Mouse (Mus musculus): ENCODE data around the gene Sh3rf3. TPM values are rescaled to one million over a fixed set of nuclear protein-coding genes. Genes with fewer than 3 reads are reported as not detected.

Sh3rf3 gene
- polyA plus RNA-seq, 1 experiment from 2014 or later: 1.7 TPM

DNA sequence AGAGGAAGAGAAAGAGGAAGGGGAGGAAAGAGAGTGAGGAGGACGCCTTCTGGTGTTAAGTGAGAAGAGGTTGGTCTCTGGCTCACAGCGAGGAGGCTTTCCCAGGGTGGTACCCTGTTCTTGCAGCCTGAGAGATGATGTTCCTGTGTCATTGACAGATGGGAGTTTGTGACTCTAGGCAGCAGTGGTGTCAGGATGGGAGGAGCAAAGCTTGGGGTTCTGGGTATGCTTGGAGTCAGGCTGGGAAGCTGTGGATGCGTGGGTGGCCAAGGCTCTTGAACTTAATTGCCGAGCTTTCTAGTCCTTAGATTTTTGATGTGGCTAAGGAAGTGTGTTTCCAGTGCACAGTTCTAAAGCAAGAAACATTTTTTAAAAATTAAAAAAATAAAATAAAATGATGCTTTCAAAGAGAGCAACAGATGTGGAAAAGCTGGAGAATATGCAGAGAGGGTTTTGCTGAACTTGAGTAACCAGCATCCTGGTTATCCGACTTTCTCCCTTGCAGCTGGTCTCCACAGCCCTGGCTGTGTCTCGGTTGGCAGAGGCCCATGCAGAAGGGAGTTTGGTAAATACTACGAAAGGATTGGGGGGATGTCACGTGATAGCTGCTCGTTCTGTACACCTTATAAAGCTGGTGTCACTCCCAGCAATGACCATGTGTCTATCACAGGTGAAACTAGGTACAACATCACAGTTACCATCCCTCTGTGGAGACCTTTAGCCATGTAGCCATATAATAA lies 130.7 kb downstream of the Sh3rf3 start:
- TF ChIP-seq CTCF (IDR thresholded peaks at IDR 0.05): no peak
- ATAC-seq (no peak), DNase-seq (ENCODE audit: low read depth, low spot score) (no peak)
- peaks cover 38% of the 10 kb centered on the region for H3K27me3 ChIP-seq
- CTCF ChIA-PET: interaction anchor here (1.6 kb wide), 1 partner anchor 16 kb away, joined by 3 read pairs; no protein-coding TSS in a partner anchor
- in situ Hi-C loops (cut with MboI; ENCODE audit: low pct_unique_long_range_greater_than_20kb): no loop called here
- POLR2A ChIA-PET: no interaction called here

DNA sequence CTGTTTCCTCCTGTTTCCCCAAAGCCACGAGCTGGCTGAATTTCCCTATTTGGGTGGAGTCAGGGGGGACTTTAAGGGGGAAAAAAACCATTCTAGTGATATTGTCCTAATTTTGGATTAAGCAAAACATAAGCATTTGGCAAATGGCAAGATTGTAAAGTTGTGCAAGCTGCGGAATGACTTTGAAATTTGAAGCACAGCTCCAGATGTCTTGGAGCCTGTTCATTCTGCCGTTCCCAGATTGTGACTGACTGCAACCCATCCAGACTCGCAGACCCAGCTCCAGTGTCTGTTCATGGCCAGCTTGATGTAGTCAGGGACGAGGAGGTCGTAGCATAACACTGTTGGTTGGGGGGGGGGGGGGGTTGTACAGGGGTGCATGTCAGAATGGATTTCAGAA lies 131.8 kb downstream of the Sh3rf3 start:
- no peak for TF ChIP-seq CTCF (IDR thresholded peaks at IDR 0.05)
- ATAC-seq (no peak), DNase-seq (ENCODE audit: low read depth, low spot score) (no peak)
- ChIA-PET POLR2A (no interaction called here), CTCF (no interaction called here)
- H3K27me3 ChIP-seq: peaks cover 43% of the 10 kb centered on the region
- in situ Hi-C loops (cut with MboI; ENCODE audit: low pct_unique_long_range_greater_than_20kb): no loop called here

DNA sequence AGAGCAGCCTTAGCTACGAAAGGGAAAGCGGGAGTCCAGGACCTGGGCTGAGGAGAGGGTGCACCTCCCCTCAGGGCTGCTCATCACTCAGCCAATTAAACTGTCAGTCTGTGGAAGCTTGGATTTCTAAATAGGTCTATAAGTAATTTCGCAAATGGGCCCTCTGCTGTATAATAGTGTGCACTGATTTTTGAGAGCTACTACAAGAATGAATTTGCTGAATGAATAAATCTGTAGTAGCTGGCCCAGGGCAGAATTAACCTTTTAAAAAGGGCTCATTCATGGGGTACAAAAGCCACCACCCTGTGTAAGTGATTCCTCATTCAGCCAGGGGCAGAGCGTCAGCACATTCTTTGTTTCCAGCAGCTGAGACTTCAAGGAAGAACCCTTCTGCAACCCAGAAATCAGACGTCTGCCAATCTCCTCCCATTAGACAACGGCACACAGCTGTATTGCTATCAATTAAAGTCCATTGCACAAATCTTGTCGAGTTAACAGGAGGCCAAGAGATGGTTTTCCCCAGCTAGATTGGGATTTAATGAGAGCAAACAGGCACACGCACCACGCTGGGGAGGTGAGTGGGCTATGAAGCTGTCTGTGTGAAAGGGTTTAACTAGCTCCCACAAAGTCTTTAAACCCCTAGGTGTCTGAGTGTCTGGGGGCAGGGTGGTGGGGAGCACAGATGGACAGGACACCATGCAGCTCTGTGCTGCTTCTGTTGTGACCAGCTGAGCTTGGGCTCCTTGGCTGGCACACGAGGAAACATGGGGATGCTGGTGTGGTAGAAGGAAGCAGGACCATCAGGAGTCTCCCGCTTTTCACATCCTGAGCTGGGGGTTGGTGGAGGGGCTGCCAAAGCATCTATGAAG lies 136.8 kb downstream of the Sh3rf3 start:
- ATAC-seq: no peak
- no peak for TF ChIP-seq CTCF (IDR thresholded peaks at IDR 0.05)
- in situ Hi-C loops (cut with MboI; ENCODE audit: low pct_unique_long_range_greater_than_20kb): no loop called here
- H3K27me3 ChIP-seq: peaks cover 38% of the 10 kb centered on the region
- POLR2A ChIA-PET: interaction anchor here (0.6 kb wide), 1 partner anchor 12 kb away, joined by 3 read pairs; no protein-coding TSS in a partner anchor
- DNase-seq (ENCODE audit: low read depth, low spot score): no peak
- CTCF ChIA-PET: interaction anchor here (0.6 to 2.6 kb wide), 3 partner anchors 9 to 10 kb away, joined by 3 to 6 read pairs (median 3); no protein-coding TSS in a partner anchor

DNA sequence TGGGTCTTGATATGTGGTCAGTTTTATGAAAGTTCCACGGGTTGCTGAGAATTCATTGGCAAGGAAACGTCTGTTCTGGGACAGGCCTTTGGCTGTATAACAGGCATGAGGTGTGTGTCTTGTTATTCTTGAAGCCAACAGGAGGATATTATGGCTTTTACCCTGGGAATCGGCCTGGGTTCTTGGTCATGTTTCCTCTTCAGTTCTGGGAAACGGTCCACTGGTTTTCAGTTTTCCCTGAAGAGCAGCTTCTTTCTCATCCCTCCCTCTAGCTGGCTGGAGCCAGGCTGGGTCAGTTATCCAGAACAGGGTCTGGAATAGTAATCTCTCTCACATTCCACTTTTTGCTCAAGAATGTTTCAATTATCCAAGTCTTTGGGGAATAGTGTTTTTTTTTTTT lies 147.0 kb downstream of the Sh3rf3 start:
- DNase-seq (ENCODE audit: low read depth, low spot score): no peak
- no peak for TF ChIP-seq CTCF (IDR thresholded peaks at IDR 0.05)
- no peak for ATAC-seq
- ChIA-PET POLR2A (no interaction called here), CTCF (interaction anchor here (1.0 kb wide), 1 partner anchor 10 kb away, joined by 3 read pairs; no protein-coding TSS in a partner anchor)
- in situ Hi-C loops (cut with MboI; ENCODE audit: low pct_unique_long_range_greater_than_20kb): no loop called here
- H3K27me3 ChIP-seq: peaks cover 12% of the 10 kb centered on the region

DNA sequence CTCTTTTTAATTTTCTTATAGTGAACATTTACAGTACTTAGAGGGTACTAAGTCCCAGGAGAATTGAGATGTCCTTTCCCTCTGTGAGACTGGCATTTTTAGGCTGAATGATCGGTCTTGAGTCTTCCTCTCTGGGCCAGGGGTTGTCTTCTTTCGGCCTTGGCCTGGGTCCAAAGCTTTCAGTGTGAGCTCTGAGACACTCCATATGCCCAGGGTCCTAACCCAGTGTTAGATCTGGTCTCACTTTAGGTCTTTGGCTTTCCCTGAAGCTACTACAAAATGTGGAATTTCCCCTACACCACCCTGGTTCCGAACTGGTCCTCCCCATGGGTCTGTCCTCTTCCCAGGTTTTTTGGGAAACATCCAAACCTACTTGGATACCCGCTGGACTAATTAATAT lies 155.1 kb downstream of the Sh3rf3 start:
- ATAC-seq (no peak), DNase-seq (ENCODE audit: low read depth, low spot score) (no peak)
- CTCF ChIA-PET: no interaction called here

DNA sequence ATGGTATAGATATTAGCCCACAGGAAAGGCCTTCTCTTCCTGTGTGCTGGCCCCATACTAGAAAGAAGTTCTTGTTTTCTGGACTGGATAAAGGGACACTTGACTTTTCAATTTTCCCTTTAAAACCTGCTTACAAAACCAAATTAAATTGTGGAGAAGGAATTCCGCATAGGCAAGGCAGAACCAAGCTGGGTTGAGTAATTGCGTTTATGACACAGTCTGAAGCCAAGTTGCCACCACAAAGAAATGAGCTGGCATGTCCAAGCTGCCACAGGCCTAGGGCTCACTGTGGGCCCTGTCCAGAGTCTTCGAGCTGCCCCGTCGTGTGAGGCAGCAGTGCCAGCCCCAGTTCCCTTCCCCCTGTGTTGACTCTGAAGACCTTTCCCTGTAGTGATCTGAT lies 156.2 kb downstream of the Sh3rf3 start:
- POLR2A ChIA-PET: no interaction called here
- no peak for TF ChIP-seq CTCF (IDR thresholded peaks at IDR 0.05)
- no peak for DNase-seq (ENCODE audit: low read depth, low spot score)
- CTCF ChIA-PET: no interaction called here
- ATAC-seq: no peak
- H3K27me3 ChIP-seq: peaks cover 4% of the 10 kb centered on the region
- in situ Hi-C loops (cut with MboI; ENCODE audit: low pct_unique_long_range_greater_than_20kb): no loop called here

More for the DNA sequence above, 155.1 kb downstream of the Sh3rf3 start:
- peaks cover 4% of the 10 kb centered on the region for H3K27me3 ChIP-seq
- POLR2A ChIA-PET: no interaction called here
- TF ChIP-seq CTCF (IDR thresholded peaks at IDR 0.05): no peak
- in situ Hi-C loops (cut with MboI; ENCODE audit: low pct_unique_long_range_greater_than_20kb): no loop called here

DNA sequence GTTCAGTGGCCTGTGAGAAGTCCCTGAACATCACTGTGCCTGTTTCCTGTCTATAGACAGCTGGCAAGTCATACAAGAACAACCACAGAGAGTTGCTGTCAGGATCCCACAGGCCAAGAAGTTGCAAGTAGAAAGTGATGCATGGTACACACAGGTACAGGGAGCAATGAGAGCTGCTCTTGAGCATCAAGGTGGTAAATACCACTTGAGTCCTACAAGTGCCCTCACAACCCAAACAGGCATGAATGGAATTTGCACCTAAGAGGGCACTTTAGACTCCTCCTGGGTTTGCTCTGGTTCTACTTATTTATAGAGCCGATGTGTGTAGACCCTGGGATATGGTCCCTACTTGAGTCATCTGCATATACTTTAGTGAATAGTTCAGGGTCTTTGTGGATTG lies 159.0 kb downstream of the Sh3rf3 start:
- no peak for ATAC-seq
- in situ Hi-C loops (cut with MboI; ENCODE audit: low pct_unique_long_range_greater_than_20kb): no loop called here
- TF ChIP-seq CTCF (IDR thresholded peaks at IDR 0.05): no peak
- DNase-seq (ENCODE audit: low read depth, low spot score): no peak
- ChIA-PET CTCF (no interaction called here), POLR2A (no interaction called here)
- H3K27me3 ChIP-seq: peaks cover 3% of the 10 kb centered on the region

DNA sequence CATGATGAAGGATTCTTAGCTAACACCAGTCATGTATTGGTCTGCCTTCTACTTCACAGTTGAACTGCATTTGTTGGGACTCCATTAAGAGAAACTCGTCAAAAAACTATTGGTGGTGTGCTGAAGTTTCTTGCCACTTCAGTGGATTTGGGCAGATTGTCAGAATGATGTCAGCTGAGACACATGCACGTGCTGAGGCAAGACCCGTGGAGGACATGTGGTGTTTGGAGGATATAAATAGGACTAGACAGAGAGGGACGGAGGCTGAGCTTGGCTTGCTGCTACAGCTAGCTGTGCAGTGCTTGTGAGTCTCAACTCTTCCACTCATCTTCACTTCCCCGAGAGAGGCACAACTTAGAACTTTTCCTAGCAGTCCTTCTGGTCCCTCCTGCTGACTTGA lies 161.0 kb downstream of the Sh3rf3 start:
- in situ Hi-C loops (cut with MboI; ENCODE audit: low pct_unique_long_range_greater_than_20kb): no loop called here
- POLR2A ChIA-PET: no interaction called here
- no peak for ATAC-seq
- CTCF ChIA-PET: no interaction called here
- peaks cover 3% of the 10 kb centered on the region for H3K27me3 ChIP-seq
- TF ChIP-seq CTCF (IDR thresholded peaks at IDR 0.05): no peak
- DNase-seq (ENCODE audit: low read depth, low spot score): no peak

DNA sequence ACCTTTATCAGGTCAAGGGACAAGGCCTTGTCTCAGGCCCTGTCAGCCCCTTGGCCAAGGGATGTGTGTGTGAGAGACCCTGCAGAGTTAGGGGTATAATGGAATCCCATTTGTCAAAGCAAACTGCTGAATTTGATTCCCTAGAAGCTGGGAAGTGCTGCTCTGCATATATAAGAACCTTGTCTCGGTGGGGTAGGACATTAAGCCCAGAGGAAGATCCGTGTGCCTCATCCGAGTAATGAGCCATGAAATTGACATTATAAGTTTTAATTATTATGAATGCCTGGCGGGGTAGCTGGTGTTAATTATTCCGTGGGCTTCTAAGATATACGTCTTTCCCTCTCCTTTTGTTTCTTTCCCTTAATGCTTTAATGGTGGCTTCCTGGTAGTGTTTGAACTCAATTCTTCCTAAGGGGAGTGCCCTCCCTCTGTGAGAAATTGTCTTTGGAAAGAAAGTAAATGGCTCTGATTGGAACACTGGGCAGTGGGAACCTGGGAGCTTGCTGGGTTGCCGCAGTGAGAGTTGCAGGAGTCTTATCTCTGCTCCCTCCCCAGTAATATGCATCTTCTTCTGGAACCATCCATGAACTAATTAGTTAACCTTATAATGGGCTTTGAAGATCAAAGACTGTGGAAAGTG lies 166.3 kb downstream of the Sh3rf3 start:
- ATAC-seq (no peak), DNase-seq (ENCODE audit: low read depth, low spot score) (no peak)
- in situ Hi-C loops (cut with MboI; ENCODE audit: low pct_unique_long_range_greater_than_20kb): loop anchor here (25.0 kb wide), 1 partner anchor 167 kb away; the partner anchor contains the start of gene Sh3rf3
- no peak for TF ChIP-seq CTCF (IDR thresholded peaks at IDR 0.05)
- H3K27me3 ChIP-seq: peaks cover 25% of the 10 kb centered on the region
- ChIA-PET POLR2A (no interaction called here), CTCF (no interaction called here)

DNA sequence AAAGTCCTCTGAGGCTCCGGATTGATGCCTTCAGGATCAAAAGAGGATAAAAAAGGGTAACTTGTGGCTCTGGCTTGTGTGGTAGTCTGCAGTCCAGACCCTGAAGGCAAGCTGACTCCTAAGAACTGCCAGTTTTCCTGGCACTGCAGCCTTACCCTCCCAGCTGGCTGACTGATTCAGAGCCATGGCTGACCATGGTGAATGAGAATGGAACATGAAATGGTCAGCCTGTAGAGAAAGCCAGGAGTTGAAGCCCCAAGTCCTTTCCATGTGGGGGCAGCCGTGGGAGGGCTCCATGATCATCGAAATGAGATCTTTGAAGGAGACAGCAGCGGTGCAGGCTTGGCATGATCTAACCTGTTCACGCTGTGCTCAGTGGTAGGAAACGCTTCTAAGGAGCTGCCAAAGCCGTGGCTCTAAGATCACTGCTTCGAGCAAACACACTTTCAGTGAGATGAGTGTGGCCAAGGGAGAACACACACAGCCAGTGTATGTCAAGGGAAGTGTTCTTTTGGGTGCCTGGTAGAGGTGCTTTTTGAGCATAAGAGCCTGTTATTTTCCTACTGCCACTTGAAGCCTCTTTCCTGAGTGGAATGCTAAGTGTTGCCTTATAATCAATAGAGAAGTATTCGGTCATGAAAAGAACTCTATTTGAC lies 168.6 kb downstream of the Sh3rf3 start:
- ChIA-PET CTCF (no interaction called here), POLR2A (no interaction called here)
- H3K27me3 ChIP-seq: peaks cover 26% of the 10 kb centered on the region
- no peak for TF ChIP-seq CTCF (IDR thresholded peaks at IDR 0.05)
- no peak for ATAC-seq
- DNase-seq (ENCODE audit: low read depth, low spot score): no peak
- in situ Hi-C loops (cut with MboI; ENCODE audit: low pct_unique_long_range_greater_than_20kb): loop anchor here (25.0 kb wide), 1 partner anchor 170 kb away; the partner anchor contains the start of gene Sh3rf3

Data from Patski (cell line).